Mouse (Mus musculus): ENCODE measurements around the gene 2410131K14Rik. TPM values are rescaled to one million over a fixed set of nuclear protein-coding genes. Genes with fewer than 3 reads are reported as not detected.

The 2410131K14Rik gene
- 1 to 10 TPM; 6.8 to 7.1 TPM for total RNA-seq (2023)

GRCm38 (mm10) chr5:118244606-118245443 lies at the start of gene 2410131K14Rik, which contains the start of gene Rnft2:
2410131K14Rik (plus strand) TSS chr5:118245227.
Rnft2 (minus strand) TSS chr5:118245116.

Other genes starting within 250 kb of the 2410131K14Rik start
- gene Tesc, start 217.5 kb upstream of the 2410131K14Rik start, total RNA-seq (2023): 10 to 100 TPM; 11.2 to 15.0 TPM
- 10 to 100 TPM; 17.8 to 18.9 TPM for gene Fbxw8, start 89.8 kb upstream of the 2410131K14Rik start, total RNA-seq (2023)
- not detected for gene Hrk, start 80.6 kb upstream of the 2410131K14Rik start, total RNA-seq (2023)
- not detected for gene Rnft2, start 111 bp upstream of the 2410131K14Rik start, total RNA-seq (2023)

Data from neutrophil, adult 59 days (primary cell).